Mouse (Mus musculus): ENCODE measurements at regions not wholly inside any gene's neighbourhood (a gene's known extent, or its start where the extent isn't known, plus 50 kb on each side); places are given as distances from the start of the nearest gene placed in this dataset.

DNA sequence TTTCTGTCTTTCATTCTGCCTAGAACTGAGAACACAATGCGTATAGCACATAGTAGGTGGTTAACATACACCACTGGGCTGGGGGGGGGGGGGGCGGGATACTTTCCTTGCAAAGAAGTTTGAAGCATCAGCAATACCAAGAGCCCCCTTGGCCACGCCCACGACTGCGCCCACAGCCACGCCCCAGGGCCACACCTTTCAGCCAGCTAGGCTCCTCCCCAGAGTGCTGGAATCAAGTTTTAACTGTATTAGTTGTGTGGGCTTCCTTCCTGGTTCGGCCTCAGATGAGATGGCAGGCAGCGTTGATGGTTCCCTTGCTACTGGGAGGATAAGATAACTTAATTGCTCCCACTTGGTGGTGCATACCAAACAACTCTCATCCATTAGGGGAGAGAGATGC, 278.1 kb upstream of the Kcnab2 start:
- intact Hi-C loops (cut with DNase I) = no loop called here

DNA sequence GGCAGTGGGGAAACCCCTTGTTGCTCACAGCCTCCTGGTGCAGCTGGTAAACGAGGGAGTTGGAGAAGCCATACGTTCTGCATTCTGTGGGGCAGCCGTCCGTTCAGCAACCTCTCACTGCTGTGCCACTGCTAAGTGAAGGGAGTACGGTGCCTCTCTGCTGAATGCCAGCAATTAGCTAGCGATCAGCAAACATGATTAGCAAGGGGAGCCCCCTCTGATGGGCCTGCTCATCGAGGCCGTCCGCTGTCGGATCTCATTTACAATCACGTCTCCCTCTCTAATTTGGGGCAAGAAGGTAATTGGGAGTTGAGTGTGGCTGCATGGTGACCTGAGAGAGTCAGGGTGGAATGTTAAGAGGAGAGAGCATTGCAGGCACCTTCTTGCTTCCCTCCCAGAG, 266.7 kb upstream of the Kcnab2 start:
- intact Hi-C loops (cut with DNase I) = no loop called here

DNA sequence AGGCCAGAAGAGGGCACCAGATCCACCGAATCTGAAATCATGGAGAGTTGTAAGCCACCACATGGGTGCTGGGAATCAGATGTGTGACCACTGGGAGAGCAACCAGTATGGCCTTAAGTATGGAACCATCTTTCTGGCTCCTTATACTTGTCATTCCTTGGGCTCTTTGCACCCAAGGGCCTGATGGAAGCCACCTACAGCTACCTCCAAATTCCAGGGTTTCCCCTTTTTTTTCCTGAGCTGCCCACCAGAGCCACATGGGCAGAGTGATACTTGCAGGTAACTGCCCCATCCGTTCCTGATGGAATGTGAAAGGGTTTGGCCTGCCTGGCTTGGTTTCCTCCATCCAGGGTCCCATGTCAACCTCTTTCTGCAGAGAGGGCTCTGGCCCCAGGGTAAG, 255.3 kb upstream of the Kcnab2 start:
- intact Hi-C loops (cut with DNase I) = loop anchor here (10.0 kb wide), 1 partner anchor 752 kb away; the partner anchor contains the start of gene Ajap1

DNA sequence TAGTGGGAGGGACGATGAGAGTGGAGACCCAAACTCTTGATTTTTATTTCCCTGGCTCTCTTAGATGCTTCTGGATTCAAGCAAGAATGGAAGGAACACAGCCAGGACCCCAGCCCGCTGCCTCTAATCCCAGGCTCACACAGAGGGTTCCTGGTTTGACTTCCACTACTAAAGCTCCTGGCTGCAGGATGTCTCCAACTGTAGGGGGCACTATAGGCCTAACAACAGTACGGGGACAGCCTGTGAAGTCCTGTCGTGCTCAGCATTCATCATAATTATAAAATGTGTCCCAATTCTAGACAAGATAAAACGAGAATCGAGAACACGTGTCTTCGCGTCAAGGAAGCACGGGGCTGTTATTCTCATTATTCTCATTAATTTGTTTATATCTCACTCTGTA, 254.3 kb upstream of the Kcnab2 start:
- intact Hi-C loops (cut with DNase I) = loop anchor here (10.0 kb wide), 1 partner anchor 753 kb away; the partner anchor contains the start of gene Ajap1

DNA sequence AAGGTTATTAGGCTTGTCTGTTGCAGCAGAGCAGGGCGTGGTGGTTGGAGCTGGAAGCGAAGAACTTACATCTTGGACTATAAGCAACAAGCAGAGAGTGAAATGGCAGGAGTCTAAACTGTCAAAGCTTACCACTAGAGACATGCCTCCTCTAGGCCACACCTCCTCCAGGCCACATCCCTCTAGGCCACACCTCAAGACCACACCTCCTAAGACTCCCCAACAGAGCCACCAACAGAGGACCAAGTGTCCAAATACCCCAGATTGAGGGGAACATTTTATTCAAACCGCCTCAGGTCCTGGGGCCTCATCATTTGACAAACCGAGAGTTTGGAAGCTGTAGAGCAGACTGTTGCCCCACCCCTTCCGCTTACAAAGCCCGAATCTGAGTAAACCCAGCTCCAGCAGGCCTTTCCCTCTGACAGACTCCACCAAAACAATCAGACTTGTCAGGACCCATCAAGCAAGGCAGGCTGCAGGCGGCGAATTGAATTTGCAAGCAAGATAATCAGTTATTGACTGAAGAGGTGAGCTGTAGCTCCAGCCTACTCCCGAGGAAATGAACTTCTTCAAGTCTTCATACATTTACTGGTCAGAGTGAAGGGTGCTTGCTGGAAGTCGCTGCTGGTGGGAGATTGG, 253.5 kb upstream of the Kcnab2 start:
- intact Hi-C loops (cut with DNase I) = loop anchor here (10.0 kb wide), 1 partner anchor 754 kb away; the partner anchor contains the start of gene Ajap1

DNA sequence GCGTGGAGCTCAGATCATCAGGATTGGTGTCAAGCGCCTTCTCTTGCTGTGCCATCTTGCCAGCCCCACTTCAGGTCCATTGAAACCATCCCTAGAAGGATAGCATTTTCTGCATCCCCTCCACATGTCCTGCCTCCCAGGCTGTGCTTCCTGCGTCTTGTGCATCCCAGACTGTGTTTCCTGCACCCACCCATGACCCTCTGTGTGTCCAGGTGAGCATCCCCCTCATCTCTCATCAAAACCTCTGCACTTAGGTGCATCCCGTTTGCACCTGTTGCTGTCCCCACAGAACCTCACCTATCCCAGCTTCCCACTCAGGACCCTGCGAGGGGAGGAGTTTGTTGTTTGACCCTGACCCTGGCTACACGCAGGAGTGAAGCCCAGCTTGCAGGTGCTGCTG, 251.8 kb upstream of the Kcnab2 start:
- intact Hi-C loops (cut with DNase I) = no loop called here

DNA sequence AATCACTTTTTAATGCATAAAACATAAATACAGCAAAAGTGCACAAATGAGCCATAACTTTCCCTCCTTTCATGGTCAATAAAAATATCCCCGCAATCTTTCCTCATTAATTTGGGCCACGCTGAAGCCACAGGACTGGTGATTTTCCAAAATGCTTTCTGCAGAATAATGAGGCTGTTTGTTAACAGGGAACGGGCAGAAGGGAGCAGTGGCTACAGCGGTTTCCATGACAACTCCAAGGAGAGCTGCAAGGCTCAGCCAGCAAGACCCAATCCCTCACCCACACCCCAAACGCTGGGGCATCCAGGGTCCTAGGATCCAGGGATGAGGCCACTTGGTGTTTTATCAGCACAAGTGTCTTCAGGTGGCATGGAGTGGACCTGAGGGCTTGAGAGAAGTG, 248.2 kb upstream of the Kcnab2 start:
- intact Hi-C loops (cut with DNase I) = no loop called here

DNA sequence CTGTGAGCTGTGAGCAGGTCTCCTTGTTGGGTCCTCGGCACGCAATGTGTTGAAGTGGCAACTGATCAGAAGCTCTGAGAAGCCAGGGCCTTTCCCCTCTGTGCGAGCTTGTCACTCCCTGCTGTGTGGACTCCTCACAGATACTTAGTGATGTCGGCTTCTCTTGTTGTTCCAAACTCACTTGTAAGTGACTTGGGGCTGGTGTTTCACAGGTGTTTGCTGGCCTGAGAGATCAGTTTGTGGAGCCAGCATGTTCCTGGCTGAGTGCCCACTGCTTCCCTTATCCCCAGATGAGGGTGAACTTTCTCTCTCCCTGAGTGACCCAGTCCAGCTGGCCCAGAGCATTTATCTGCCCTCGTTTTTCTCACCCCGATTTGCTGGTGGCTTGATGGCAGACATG, 247.8 kb upstream of the Kcnab2 start:
- intact Hi-C loops (cut with DNase I) = no loop called here

DNA sequence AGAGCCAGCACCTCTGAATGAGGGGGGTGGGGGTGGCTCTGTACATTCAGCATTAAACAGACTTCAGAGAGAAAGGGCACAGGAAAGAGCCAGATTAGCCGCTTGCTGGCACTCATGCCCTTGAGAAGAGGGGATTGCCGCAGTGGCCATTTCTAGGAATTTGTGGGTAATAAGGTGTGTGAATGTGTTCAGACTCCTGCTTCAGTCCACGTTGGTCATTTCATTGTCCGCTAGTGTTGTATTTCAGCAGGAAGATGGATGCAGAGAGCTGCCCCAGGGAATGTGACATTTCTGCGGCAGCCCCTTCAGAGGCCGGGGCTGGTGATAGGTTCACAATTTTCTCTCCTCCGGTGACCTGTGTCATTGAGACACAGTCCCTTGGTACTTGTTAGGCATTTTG, 247.1 kb upstream of the Kcnab2 start:
- intact Hi-C loops (cut with DNase I) = no loop called here

DNA sequence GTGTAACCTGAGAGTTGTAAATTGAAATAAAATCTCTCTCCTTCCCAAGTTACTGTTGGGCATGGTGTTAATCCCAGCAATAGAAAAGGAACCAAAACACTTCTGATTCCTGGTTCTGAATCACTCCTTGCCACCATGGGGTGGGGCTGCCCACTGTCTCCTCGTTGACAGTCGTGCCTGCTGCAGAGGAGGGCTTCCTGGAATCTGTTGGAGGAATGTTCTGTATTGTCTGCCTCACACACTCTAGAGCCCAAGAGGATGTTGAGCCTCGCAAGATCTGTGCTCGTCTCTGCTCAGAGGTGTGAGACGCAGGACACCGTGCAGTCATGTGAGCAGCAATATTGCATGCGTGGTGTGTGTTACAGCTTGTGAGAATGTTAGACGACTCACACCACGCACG, 246.4 kb upstream of the Kcnab2 start:
- intact Hi-C loops (cut with DNase I) = no loop called here

DNA sequence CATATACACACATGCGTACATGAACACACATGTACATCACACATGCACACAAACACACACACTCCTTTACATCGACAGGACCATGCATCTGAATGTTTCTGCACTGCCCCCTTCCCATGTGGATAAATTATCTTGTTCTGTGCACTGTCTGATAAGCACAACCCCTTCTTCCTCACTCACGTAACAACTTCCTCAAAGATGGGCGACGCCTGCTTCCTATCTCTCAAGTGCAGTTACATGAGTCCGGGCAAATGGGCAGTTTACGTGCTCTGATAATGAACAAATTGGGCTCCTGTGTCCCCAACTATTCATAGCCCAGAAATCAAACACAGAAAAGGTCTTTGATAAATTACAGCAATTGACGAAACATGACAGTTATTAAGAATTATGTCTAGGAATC, 242.9 kb upstream of the Kcnab2 start:
- intact Hi-C loops (cut with DNase I) = no loop called here

DNA sequence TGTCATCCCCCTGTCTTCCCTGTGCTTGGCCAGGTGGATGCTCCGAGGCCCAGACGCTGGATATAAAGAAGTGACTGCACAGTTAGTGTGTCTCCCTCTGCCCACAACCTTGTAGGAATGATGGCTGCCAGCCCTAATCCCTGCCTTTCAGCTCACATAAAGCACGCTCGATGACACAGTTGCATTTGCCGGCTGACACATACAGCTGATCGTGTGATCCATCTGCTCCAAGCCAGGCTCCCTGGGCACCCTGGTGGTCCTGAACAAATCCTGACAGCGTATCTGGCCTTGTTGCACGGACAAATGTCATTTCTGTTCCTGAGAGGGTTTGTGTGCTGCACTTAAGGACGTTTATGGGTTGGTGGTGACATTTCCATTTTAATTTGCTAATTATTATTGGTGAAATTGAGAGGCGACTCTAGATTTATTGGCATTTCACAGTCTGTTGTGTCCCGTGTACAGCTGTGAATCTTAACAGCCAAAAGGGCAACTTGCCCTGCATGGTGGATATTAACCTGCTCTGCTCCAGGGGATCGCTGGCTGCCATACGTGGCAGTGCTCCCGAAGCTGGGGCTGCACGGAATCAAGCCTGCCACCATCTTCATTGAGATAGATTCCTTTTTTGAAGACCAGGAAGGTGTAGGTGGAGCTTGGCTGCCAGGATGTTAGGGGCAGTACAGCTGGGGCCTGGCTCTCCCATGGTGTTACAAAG, 241.9 kb upstream of the Kcnab2 start:
- intact Hi-C loops (cut with DNase I) = no loop called here

DNA sequence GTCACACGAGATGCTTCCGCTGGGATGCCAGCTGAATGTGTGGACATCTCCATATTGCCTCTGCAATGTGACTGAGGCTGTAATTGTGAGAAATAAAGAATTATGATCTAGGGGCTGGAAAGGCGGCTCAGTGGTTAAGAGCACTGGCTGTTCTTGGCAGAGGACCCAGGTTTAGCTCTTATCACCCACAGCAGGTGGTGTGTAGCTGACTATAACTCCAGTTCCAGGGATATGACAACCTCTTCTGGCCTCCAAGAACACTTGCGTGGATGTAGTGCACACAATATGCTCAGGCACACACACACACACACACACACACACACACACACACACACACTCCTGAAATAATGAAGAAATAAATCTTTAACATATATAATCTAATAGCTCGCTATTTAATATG, 232.7 kb upstream of the Kcnab2 start:
- intact Hi-C loops (cut with DNase I) = no loop called here

DNA sequence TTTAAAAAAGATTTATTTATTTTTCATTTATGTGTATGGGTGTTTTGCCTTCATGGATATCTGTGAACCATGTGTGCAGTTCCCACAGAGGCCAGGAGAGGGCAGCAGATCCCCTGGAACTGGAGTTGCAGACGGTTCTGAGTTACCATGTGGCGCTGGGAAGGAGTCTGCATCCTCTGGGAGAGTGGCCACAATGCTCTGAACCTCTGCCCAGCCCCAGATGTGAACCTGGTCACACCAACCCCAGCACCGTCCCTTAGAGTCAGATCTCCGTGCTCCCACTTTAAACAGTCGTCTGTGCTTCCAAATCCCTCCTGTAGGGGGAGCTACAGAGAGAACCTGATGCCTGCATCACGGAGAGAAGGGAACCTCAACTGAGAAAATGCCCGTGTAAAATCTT, 222.5 kb upstream of the Kcnab2 start:
- intact Hi-C loops (cut with DNase I) = no loop called here

DNA sequence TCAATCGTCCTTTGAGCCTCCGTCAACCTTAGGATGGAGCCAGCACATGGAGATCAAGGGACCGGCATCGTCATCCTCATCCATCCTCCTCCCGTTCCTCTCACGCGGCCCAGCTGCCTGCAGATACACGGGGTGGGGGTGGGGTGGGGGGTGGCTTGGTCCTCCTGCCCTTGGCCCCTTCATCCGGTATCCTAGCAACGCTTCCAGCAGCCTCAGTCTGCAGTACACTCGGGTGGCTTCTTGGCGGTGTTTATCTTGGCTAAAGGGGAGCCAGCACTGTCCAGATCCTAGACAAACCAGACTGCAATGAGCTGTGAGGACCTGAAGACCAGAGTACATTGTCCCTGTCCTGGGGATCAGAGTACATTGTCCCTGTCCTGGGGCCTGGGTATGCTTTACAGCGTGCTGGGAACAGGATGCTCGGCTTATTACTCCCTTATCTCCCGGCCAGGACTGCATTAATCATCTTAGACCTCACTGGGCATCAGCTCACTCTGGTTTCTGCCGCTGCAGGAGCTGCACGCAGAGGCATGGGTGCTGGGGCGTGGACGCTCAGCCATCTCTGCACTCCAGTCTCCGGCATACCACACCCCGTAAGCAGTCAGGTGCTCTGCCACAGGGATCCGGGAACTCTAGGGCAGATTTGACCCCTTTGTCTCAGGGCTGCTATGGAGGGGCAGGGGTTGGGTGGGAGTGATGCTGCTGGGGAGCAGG, 219.7 kb upstream of the Kcnab2 start:
- intact Hi-C loops (cut with DNase I) = no loop called here

DNA sequence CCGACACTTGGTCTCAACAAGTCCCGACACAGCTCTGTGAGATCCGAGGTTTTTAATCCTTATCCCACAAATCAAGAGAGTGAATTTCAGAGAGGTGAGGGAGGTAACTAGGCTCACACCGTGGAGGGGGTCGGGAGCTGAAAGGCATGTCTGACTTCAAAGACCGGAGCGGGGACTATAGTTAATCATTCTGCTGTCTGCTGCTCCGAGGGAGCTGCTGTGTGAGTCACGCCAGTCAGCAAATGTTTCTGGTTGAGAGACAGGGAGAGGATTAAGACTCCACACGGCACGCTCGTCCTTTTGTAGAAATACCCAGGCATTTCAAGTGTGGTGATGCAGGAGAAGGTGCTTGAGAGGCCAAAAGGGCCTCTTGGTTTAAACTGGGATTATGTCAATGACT, 214.1 kb upstream of the Kcnab2 start:
- intact Hi-C loops (cut with DNase I) = no loop called here

DNA sequence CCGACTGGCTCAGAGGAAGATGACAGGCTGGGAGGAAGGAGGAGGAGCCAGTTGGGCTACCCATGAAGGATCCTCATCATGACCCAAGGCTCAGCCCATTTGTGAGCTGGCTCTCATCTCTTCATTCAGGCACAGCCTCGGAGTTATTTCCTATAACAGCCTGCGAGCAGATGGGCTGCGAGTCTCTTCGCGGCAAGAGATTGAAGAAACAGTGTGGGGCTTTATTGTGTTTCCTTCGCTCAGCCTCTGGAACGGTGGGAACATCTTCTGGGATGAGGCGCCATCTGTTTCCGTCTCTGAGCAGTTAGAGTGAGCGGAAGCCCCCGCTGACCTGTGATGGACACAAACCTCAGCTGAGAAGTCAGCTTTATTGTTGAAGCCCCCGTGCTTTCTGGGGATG, 213.6 kb upstream of the Kcnab2 start:
- intact Hi-C loops (cut with DNase I) = no loop called here

DNA sequence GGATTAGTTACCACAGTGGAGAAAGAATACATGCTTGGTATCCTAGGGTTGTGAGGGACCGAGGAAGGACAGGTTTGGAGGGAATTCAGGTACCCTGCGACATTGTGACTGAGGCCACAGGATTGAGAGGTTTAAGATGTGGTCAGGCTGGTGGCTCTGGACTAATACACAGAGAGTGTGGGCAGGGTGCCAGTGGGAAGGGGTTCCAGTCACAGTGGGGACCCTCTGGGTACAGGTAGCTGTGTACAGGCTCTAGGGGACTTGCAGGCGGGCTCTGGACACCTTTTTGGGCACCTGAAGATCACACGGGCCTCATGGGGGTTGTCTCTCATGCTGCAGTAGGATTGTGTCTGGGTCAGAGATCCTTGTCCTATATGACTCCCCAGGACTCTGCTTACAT, 213.1 kb upstream of the Kcnab2 start:
- intact Hi-C loops (cut with DNase I) = no loop called here

DNA sequence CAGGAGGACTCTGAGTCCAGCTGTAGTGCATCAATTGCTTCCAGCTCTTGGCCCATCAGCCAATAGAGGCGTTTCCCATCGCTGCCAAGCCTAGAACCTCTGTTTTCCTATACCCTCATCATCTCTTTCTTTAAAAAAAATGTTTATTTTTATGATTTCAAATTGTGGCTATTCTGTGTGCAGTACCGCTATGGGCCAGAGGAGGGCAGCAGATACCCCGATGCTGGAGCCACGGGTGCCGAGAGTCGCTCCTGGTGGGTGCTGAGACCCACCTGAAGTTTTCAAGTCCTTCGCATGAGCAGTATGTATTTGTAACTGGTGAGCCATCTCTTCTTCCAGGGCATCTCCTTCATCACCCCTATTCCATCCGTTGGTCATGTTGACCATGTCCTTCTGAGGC, 212.2 kb upstream of the Kcnab2 start:
- intact Hi-C loops (cut with DNase I) = no loop called here

DNA sequence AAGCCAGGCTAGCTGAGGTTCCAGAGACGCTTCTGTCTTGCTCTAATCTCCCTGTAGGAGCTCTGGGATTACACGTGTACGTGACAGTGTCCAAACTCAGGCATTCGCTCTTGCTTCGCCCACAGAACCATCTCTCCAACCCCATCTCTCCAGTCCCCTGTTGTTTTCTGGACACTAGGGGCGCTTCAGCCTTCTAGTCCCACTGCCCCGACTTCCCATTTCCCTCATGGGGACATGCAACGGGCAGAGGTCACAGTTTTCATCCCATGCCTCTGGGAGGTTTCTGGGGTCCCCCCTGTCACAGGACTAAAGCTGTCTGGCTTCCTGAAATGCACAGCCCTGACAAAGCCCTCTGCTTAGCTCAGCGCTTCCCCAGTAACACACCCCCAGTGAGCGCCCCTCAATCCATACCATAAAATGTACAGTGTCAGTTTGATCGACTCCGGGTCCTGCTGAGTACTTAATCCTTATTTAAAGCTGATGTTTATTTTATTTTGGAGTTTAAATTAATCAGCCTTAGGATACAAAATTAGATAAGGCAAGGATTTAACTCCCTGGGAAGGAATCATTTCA, 208.9 kb upstream of the Kcnab2 start:
- intact Hi-C loops (cut with DNase I) = no loop called here

DNA sequence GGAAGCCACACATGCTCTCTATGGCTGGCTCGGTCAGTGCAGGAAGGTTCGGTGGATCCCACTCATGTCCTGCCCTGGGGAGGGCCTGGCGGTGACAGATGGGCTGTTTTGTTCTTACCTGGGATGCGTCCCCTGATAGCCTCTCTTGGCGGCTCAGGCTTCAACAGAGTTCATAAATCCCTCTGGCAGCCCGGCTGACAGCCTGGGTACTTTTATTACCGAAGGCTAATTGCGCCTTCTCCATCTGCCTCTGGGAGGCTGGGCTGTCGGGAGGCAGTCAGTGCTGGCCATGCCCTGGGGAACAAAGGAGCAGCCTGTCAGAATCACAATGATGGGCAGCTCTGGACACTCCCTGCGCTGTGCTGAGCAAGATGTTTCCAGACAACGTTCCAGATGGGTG, 196.5 kb upstream of the Kcnab2 start:
- intact Hi-C loops (cut with DNase I) = no loop called here

DNA sequence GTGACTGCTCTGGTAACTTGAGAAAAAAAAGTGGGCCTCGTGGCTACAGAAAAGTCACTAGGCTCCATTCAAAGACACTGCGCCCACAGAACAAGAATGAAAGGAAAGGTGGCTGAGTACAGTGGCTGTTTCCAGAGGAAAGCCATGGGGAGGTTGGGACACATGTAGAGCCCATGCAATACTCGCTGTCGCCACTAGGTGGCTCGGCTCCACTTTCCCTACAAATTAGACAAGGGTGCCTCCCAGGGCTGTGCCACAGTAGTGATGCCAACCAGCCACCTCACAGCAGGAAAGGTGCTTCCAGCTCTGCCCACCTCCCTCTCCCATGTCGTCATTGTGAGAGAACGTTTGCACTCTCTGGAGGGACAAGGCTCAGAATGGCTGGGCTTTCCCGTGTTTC, 185.8 kb upstream of the Kcnab2 start:
- intact Hi-C loops (cut with DNase I) = no loop called here

Data from adrenal gland (tissue).